Mouse (Mus musculus) gastrocnemius, adult 2 months (tissue): ENCODE measurements around the gene Bcl2l1. TPM values are rescaled to one million over a fixed set of nuclear protein-coding genes. Genes with fewer than 3 reads are reported as not detected.

Experiments
- DNase-seq: peaks from one replicate; pipeline ENCODE4 v3.0.0; 2022
- H3K27ac ChIP-seq: fragments of 200-600 bp; 2 replicates; pipeline ENCODE4 v1.8.1; 2022; ENCODE audit warnings: mild to moderate bottlenecking
- H3K4me3 ChIP-seq: fragments of 200-600 bp; 2 replicates; pipeline ENCODE4 v1.8.1; 2022; ENCODE audit warnings: mild to moderate bottlenecking, moderate library complexity
- CTCF ChIP-seq: fragments of 200-600 bp; IDR thresholded peaks from 2 replicates; pipeline ENCODE4 v1.8.1; 2022; ENCODE audit warnings: antibody characterized with exemption, mild to moderate bottlenecking, moderate library complexity
- intact Hi-C: fragments of 180-260 bp; cut with DNase I; formaldehyde crosslinking; loops from one replicate; pipeline ENCODE4 v1.15.1; 2025
- total RNA-seq, 2 experiments: library from RNA; stranded (reverse); gene quantifications; 2 replicates each; pipeline ENCODE4 v1.2.3; 2021

Gene Bcl2l1
- total RNA-seq, 2 experiments from 2014 or later = 15.7 to 40.3 TPM

DNA sequence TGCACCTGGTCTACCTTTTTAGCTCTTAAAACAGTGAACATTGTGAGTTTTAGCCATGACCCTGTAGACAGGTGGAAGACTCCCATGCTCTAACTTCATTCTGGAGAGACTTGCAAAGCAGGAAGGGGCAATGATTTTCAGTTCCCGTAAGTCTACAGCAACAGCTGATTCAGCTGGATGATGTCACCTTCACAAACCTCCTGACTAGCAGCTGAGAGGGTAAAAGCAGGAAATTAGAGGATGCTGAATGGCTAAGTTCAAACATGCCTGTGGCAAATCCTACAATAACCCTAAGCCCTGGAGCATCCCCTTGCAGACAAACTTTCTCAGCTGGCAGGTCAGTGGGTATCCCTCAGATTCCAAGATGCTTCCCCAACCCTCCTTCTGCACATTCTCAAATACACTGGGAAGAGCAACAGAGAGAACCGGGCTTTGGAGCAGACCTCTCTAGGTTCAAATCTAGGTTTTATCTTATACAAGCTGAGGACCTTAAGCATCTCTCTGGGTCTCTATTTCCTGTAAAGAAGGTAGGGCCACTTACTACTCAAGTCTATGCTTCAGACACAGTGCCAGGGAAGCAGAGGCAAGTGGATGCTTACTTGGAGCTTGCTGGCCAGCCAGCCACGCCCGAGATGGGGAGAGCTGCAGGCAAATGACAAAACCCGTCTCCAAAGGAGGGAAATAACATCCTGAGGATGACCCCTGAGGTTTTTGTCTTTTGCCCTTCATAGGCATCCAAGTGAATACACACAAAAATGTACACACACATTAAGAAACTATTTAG is 21.2 kb downstream of the Bcl2l1 start:
- H3K4me3 ChIP-seq = no peak overlapping the region
- peak overlapping the region; percentile 56 for H3K27ac ChIP-seq
- intact Hi-C loops = no loop called here
- no peak for DNase-seq
- TF ChIP-seq CTCF = no peak

GRCm38 (mm10) chr2:152808178-152808577 is 23.4 kb downstream of the Bcl2l1 start:
- Histone ChIP-seq H3K4me3 (no peak overlapping the region), H3K27ac (peak overlapping the region; percentile 46; the same call in 1 of the 2 replicates)
- TF ChIP-seq CTCF = no peak
- intact Hi-C loops = no loop called here
- DNase-seq = no peak

DNA sequence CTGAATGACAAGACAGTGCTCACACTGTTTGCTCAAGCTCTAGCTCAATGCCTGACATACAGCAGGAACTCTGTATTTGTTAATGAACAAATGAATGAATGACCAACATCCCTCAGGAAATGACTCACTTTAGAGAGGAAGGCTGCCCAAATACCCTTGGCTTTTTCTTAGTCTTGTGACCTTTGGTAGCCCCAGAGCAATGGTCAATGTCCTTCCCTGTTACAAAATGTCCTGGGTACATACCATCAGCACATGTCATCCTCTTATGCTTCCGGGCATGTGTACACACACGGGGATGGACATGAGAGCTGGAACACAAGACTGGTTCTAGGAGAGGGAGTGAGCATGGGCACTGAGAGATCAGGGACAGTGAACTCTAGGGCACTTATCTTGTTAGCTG is 25.5 kb downstream of the Bcl2l1 start:
- TF ChIP-seq CTCF = no peak
- H3K27ac ChIP-seq = peak overlapping the region; percentile 72
- intact Hi-C loops = no loop called here
- no peak overlapping the region for H3K4me3 ChIP-seq
- DNase-seq = no peak

DNA sequence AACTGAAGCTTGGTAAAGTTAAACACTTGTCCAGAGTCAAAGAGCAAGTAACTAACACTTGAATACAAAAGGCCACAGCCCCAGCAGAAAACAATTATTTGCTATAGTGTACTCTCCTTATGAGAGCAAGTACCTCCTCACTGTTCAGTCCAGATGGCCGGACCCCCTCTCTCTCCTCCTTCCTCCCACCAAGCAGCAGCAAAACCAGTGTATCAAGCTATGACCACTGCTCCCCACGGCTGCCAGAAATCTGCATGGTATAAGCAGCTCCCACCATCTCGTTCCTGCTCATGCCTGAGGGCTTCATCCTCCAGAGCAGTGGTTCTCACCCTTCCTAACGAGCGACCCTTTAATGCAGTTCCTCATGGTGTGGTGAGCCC is 26.4 kb downstream of the Bcl2l1 start:
- TF ChIP-seq CTCF = no peak
- no peak overlapping the region for H3K4me3 ChIP-seq
- H3K27ac ChIP-seq = peak overlapping the region; percentile 72
- no peak for DNase-seq
- intact Hi-C loops = no loop called here

- TF ChIP-seq CTCF = no peak
- H3K4me3 ChIP-seq = peak overlapping the region; percentile 30
- intact Hi-C loops = no loop called here
- DNase-seq = peak; percentile 39
- H3K27ac ChIP-seq = peak overlapping the region; percentile 72
Observed at GRCm38 (mm10) chr2:152804408-152805110, 27.0 kb downstream of the Bcl2l1 start.

DNA sequence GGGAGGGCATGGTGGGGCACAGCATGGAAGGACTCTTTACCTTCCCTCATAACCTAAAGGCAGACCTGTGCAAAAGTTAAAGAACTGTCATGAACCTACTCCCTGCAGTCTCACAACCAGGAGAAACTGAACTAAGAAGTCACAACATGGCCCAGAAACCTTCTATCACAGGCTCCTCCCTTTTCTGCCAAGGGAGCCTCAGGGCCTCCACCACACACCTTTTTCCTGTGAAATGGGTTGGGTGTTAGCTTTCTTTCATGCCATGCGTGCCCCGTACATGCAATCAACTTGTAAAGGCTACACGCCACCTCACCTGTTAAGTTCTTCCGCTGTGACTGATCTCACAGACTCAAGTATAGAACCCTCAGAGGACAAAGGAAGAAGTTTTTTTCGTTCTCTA is 28.4 kb downstream of the Bcl2l1 start:
- H3K4me3 ChIP-seq = no peak overlapping the region
- TF ChIP-seq CTCF = no peak
- no peak for DNase-seq
- H3K27ac ChIP-seq = peak overlapping the region; percentile 10; the same call in 1 of the 2 replicates
- intact Hi-C loops = no loop called here

DNA sequence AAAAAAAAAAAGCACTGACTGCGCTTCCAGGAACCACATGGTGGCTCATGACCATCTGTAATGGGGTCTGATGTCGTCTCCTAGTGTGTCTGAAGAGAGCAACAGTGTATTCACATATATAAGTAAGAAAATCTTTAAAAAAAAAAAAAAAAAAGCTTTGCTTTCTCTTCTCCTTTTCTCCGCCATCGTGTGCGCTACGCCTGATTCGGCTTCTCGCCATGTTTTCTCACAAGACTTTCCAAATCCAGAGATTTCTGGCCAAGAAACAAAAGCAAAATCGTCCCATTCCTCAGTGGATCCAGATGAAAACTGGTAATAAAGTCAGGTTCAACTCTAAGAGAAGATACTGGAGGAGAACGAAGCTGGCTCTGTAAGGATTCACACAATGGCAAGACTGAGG is 29.2 kb downstream of the Bcl2l1 start:
- DNase-seq = no peak
- no peak for TF ChIP-seq CTCF
- Histone ChIP-seq H3K4me3 (no peak overlapping the region), H3K27ac (peak overlapping the region; percentile 20; the same call in 1 of the 2 replicates)
- intact Hi-C loops = no loop called here

DNA sequence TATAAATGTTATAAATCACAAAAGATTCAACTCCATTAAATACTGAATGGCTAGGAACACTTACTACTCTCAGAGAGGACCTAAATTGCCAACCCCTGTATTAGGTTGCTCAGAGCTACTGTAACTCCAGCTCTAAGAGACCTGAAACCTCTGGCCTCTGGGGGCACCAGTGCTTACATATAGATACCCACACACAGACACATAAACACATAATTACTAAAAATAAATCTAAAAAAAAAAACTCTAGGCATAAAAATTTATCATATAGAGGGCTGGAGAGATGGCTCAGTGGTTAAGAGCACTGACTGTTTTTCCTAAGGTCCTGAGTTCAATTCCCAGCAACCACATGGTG is 30.8 kb downstream of the Bcl2l1 start:
- no peak for DNase-seq
- H3K27ac ChIP-seq = no peak overlapping the region
- no peak for TF ChIP-seq CTCF
- intact Hi-C loops = no loop called here
- no peak overlapping the region for H3K4me3 ChIP-seq

- TF ChIP-seq CTCF = no peak
Observed at GRCm38 (mm10) chr2:152799954-152800761, 31.4 kb downstream of the Bcl2l1 start.

DNA sequence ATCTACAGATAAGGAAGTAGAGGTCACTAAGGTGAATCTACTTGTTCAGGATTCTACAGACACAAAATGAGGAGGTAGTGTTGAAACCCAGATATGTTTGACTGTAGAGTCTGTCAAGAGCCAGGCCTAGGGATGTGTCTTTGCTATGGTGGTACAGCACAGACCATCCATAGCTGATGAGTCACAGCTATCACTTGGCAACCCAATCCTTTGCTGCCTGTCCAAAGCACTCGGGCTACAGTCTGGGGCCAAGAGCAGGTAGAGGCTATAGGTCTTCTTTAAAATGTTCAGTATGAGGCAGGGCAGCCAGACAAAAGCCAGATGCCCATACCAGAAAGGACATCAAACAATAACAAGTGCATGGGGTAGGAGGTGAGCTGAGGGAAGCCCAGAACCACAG is 33.9 kb downstream of the Bcl2l1 start:
- intact Hi-C loops = no loop called here
- no peak for DNase-seq
- Histone ChIP-seq H3K27ac (no peak overlapping the region), H3K4me3 (no peak overlapping the region)
- no peak for TF ChIP-seq CTCF

More at GRCm38 (mm10) chr2:152799954-152800761, 31.4 kb downstream of the Bcl2l1 start:
- no peak overlapping the region for H3K27ac ChIP-seq
- intact Hi-C loops = no loop called here
- no peak for DNase-seq
- H3K4me3 ChIP-seq = no peak overlapping the region

- TF ChIP-seq CTCF = no peak
- intact Hi-C loops = no loop called here
- DNase-seq = no peak
- H3K4me3 ChIP-seq = no peak overlapping the region
- peak overlapping the region; percentile 44 for H3K27ac ChIP-seq
Observed at GRCm38 (mm10) chr2:152794281-152794827, 37.2 kb downstream of the Bcl2l1 start.

DNA sequence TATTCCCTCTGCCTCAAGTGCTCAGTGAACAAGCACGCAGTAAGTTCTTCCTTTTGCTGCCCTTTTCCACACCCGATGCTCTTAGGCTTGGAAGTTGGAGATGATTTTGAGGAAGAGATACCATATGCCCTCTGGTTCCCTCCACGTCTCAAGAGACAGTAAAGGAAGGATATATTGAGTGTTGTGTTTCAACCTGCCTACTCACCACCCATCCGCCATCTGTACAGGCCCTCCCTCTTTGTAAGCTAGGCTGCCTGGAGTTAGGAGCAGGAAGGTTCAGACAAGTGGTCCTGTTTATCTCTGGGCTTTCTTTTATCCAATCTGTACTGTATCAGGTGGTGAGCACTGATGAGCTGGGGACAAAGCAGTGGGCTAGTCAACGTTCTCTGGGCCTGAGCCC is 38.1 kb downstream of the Bcl2l1 start:
- DNase-seq = no peak
- intact Hi-C loops = no loop called here
- 0 out of 2 replicates have a peak overlapping the region, but pooled peaks have one; percentile 64 for H3K27ac ChIP-seq
- TF ChIP-seq CTCF = no peak
- no peak overlapping the region for H3K4me3 ChIP-seq
